Mouse (Mus musculus) right cerebral cortex, postnatal 36 days (tissue): ENCODE measurements around the gene Bloc1s3.
A peak's percentile ranks its signal among the peaks of the same experiment; 100 is the strongest.

Experiments used
- DNase-seq, 2 experiments: peaks; one replicate each; pipeline ENCODE4 v3.0.0; 2022; ENCODE audit warnings: low spot score in 2 of 2, mixed read lengths in 1 of 2

Bloc1s3 gene

DNA sequence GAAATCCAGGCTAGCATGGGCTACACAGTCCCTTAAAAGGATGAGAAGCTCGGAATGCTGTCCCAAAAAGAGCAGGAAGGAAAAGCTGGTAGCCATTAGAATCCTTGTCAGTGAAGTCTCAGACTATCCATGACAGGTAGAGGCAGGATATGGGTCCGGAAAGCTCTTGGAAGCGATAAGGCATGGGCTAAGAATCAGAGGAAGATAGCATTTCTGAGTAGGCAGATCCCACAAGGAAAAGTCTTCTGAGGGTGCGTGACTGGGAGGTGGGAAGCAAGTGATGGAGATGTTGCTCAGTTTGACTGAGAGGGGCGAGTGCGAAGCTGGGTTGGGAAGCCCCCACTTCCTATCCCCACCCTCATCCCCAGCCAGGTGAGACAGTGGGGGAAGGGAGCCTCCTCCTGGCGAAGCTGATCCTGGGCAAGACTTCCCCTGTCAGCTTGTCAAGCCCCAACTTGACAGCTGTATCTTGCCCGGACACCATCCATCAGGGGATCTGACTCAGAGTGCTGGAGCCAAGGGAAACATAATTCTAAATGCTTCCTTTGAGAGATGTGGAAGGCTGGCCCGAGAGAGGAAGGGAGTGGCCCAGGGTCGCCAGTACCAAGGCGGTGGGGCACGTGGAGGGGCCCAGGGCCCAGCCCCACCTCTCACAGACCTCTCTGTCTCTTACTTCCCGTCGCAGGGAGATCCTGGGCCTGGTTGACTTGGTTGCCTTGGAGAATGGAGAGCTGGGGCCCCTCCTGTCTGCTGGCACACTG, 30.4 kb downstream of the Bloc1s3 start:
- no peak for DNase-seq

DNA sequence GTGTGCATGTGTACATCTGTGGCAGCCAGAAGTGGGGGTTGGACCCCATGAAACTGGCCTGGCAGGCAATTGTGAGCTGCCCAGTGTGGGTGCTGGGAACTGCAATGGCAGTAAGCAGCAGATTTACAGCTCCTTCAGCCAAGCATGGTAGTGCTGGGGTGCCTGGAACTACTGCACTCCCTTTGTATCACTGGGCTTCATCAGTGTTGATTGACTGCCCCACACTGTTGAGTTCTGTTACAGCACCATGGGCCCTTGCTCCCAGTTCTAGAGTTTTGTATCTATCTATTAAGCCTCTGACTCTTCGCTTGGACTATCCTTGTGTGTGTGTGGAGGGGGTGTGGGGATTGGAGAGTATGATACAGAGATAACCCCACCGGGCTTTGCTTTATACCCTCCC, 31.1 kb downstream of the Bloc1s3 start:
- DNase-seq: no peak

DNA sequence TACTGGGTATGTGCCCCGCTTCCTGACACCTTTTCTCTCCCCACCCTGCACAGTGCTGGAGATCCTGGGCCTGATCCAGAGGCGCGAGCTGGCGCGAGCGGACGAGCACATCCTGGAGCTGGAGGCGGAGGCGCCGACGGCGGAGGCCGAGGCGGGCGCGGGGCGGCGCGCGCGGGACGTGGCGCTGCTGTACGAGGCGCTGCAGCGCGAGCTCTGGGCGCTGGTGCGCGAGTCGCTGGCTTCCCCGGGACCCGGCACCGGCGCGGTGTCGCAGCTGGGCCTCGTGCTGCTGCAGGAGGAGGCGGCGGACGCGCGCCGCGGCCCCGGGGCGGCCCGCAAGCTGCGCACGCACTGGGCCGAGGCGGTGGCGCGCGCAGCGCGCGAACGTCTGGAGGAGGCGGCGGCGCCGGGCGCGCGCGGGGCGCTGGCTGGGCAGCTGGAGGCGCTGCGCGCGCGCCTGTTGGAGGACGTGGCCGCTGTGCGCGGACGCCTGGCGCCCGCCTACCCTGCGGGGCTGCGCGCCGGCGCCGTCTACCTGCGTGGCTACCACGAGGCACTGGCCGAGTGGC, 34.2 kb downstream of the Bloc1s3 start:
- DNase-seq: peak; percentile 72 to 75

DNA sequence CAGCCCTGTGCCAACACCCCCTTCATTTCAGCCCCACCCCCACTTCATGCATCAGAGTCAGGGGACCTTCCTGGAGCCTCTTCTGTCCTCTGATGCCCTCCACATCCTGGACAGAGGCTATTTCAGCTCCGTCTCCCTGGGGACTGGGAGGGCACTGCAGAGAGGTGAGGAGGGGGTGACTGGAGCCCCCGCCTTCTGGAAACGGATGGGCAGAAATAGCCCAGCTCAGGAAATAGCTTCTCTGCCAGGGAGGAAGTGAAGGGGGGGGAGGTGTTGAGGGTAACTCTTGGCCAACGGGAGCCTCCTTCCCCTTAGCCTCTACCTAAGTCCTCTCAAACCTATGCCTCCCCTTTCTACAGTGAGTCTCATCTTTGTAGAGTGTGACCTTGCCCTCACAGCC, 35.8 kb downstream of the Bloc1s3 start:
- no peak for DNase-seq

DNA sequence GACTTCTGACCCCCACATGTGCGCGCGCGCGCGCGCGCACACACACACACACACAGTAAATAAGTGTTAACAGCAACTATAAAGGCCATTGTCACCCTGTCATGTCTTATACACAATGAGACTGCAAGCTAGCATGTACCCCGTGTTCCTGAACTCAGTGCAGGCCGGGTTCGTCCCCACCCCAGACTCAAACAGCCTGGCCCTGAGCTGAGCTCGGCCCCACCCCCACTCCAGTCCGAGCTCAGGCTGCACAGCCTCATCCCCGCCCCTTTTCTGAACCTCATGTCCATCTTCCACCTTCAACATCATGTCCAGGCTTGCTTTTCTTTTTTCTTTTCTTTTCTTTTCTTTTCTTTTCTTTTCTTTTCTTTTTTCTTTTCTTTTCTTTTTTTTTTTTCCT, 37.9 kb downstream of the Bloc1s3 start:
- DNase-seq: no peak

DNA sequence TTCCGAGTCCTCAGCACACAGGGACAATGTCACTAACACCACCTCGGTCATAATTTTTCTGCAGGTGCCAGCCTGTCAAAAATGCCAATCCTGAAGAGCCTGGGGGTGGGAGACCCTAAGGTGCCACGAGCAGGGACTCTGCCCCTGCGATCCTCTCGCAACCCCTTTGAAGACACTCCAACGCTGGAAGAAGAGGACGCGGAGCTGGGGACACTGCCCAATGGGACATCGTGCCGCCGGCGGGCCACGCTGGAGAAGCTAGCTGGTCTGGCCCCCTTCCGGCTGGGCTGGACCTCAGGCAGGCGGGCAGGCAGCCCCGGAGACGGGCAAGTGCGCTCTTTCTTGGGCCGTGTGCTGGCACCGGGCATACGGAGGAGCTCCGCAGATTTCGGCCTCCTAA, 38.8 kb downstream of the Bloc1s3 start:
- DNase-seq: no peak

DNA sequence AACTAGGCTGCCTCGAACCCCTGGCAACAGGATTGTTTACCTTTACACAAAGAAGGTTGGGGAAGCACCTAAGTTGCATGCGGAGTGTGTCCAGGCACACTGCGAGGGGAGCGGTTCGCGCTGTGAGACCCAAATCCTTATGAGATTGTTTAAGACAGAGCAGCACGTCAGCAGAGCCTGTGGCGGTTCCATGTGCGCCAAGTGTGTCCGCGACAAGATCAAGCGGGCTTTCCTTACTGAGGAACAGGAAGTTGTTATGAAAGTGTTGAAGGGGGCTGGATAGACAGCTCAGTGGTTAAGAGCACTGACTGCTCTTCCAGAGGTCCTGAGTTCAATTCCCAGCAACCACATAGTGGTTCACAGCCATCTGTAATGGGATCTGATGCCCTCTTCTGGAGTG, 39.9 kb downstream of the Bloc1s3 start:
- no peak for DNase-seq

DNA sequence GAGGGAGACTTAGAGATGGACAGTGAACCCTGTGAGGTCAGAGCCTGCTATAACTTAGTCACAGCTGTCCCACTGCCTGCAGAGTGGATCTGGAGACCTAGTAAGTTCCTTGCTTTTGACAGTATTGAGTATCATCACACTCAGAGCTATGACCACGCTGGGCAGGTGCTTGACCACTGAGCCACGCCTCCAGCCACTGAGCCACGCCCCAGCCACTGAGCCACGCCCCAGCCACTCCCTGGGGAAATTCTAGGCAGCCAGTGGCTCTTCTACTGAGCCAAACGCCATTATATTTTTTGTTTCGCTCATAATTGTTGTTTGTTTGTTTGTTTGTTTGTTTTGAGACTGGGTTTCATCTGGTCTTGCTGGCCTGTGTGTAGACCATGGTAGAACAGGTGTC, 40.5 kb downstream of the Bloc1s3 start:
- DNase-seq: no peak

DNA sequence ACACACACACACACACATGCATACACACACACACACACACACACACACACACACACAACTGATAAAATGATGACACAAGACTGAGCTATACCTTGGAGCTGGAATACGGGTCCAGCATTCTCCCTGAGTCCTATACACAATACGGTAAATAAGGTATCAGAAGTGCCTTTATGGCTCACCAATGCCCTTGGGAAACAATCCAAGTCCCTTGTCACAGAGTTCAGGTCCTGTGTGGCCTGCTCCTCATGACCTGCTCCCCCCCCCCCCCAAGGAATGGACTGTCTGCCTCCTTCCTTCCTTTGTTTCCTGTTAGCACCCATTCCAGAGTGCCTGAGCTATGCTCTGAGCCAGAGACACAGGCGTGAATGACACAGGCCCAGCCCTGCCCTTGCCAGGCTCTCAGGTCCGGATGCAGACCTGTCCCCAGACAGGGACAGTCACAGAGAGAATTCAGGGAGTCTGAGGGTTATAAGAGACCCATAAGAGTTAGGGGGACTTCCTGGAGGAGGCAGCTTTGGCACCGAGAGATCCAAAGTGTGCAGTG, 41.5 kb downstream of the Bloc1s3 start:
- no peak for DNase-seq

DNA sequence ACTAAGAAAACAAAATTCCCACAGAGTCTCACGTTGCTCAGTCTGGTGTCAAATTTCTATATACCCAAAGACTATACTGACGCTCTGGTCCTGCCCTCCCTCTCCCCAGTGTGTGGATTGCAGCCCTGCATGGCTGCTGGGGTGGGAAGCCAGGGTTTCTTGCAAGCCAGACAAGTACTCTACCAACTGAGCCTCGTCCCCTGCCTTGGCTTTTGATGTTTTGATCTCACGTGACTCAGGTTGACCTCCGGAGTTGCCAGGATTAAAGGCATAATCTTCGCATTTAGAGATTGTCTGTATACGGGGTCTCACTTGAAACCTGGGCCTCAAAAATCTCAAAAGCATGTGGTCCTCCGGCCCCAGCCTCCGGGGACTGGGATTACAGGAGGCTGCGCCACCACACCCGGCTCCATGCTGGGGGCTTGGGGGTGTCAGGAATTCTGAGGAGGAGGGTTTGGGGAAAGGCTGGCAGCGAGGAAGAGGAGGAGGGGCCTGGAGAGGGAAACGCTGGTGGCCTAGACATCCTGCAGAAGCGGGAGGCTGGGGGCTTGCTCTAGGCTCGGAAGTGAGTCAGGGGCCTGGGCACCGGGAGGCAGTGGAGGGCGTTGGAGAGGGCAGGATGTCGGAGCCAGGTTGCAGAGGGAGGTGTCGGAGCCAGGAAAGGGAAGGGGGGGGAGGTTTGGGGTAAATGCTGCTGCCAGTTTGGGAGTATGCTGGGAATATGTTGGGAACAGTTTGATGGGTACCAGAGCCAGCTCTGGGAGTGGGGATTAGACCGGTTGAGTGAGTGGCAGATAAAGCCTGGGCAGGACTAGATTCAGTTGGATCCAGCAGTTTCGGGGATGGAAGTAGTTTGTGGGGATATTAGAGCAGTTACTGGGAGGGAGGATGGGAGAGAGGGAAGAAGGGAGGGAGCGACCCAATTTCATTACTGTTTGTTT, 43.5 kb downstream of the Bloc1s3 start:
- DNase-seq: no peak

DNA sequence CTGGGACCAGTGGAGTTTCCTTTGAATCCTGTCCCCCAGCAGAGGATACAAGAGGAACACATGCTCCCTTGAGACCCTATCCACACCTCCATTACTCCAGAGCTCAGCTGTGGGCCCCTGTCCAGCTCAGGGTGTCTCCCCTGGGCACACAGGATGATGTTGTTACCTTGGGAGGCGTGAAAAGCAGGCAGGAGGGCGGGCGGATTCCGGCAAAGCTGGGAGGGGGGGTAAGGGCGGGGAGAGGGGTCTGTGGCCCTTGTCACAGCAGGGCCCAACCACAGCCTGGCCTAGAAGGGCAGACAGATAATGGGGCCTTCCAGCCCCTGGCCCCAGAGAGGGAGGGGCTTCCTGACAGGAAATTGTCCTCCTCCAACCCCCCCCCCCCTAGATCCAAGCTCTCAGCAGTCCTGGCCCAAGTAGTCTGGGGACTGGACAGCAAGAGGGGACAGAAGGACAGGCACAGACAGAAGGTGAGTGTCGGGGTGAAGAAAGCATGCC, 45.2 kb downstream of the Bloc1s3 start, which contains the start of gene Exoc3l2:
TSS of gene Exoc3l2 (plus strand) at position 448 of the 498 bp plus-strand sequence.
- no peak for DNase-seq

DNA sequence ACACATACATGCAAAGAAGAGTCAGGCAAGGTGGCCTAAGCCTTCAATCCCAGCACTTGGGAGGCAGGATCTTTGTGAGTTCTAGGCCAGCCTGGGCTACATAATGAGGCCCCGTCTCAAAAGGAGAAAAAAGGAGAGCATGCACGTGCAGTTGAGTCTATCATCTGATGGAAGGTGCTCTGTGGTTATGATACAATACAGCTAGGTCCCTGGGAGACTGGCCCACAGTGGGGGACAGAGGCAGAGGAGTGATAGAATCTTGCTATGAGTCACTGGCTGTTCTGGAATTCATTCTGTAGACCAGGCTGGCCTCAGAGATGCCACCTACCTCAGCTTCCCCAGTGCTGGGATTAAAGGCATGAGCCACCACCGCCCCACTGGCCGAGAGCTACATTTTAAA, 45.7 kb downstream of the Bloc1s3 start:
- no peak for DNase-seq

DNA sequence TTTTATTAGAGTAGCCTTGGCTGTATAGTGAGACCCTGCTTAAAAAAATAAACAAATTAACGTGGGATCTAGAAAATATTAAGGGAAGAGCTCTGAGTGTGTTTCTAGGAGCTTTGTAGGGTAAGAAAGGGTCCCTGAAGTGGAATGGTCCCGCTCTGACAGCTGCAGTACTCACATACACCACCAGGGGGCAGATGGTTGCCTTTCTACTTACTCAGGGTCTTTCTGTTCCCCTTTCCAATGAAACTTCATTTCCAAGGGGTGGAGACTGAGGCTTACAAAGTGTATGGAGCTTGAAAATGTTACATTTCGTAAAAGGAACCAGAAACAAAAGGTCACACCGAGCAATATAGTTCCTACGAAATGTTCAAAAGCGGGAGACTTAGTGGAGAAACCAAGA, 46.7 kb downstream of the Bloc1s3 start:
- DNase-seq: peak; percentile 44 to 54

DNA sequence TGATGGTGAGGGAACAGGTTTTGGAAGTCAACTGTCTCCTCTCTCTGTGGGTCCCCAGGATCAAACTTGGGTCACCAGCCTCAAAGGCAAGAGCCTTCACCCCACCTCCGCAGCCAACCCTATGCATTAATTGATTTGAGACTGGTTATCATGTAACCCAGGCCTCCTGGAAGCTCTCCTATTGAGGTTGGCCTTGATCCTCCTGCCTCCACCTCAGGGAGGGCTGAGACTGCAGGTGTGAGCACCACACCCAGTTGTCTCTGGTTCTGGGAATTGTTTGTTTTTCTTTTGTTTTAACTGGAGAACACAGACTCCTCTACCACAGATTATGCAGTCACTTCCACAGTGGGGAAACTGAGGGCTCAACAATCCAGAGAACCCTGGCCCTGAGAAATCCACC, 47.7 kb downstream of the Bloc1s3 start:
- no peak for DNase-seq

DNA sequence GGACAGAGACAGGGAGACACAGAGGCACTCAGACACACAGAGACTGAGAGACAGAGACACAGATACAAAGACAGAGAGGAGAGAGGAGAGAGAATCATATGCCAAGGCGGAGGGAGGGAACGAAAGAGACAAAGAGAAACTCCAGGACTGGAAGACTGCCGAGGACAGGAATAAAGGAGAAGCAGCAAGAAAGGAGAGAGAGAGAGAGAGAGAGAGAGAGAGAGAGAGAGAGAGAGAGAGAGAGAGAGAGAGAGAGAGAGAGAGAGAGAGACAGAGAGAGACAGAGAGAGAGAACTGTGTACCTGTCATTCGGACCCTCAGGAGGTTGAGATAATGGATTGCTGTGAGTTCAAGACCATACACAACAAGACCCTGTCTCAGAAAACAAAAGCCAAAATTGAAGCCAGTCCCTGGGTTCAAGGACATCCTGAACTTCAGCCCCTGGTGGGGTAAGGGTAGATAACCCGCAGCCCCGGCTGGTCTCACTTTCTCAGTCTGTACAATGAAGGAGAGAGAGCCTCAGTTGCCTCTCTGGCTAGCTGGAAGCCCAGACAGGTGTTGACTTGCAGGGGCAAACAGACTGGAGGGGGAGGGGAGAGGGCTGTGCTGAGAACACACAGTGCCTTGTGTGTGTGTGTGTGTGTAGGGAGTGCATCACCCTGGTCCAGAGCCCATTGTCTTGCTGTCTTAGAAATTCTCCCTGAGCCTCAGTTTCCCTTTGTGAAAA, 48.9 kb downstream of the Bloc1s3 start:
- DNase-seq: no peak

DNA sequence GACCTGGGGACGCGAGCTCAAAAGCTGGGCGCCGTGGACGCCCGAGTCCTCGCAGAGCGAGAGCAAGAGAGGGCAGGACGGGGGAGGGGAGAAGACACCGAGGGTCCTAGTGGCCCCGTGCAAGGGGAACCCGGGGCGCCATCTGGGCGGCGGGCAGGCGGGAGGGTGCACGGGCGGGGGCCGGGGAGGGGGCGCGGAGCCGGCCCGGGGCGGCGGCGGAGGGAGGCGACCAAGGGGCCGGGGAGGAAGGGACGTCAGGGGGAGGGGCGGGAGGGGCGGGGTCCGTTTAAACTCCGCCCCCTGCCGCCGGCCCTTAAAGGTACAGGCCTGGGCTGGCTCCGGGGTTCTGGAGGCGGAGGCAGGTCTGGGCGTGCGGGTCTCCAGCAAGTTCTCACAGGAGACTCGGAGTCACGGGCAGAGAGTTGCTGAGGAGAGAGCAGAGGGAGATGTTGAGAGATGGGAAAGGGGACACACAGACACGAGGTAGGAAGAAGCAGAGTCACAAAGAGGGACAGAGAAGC, 49.5 kb downstream of the Bloc1s3 start, which contains the start of gene Mark4:
TSS of gene Mark4 (minus strand) at position 231 of the 521 bp plus-strand sequence.
- peak; percentile 58 to 59 for DNase-seq

DNA sequence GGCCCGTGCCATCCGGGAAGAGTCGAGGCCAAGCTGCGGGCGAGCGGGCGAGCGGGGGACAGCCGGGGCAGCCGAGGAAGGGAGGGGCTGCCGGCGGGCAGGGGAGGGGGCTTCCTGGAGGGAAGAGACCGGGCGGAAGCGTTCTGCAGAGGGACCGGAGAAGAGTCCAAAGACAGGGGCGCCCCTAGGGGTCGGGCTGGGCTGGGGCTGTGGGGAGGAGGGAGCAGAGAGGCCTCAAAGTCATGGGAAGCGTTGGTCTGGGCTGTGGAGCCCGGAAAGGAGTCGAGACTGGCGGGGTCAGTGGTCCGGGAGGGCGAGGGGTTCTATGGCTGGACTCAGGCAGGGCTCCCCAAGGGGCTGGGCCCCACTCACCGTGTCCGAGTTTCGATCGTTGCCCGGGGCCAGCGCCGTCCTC, 50.1 kb downstream of the Bloc1s3 start:
- DNase-seq: peak in 1 of 2 experiments; percentile 25

DNA sequence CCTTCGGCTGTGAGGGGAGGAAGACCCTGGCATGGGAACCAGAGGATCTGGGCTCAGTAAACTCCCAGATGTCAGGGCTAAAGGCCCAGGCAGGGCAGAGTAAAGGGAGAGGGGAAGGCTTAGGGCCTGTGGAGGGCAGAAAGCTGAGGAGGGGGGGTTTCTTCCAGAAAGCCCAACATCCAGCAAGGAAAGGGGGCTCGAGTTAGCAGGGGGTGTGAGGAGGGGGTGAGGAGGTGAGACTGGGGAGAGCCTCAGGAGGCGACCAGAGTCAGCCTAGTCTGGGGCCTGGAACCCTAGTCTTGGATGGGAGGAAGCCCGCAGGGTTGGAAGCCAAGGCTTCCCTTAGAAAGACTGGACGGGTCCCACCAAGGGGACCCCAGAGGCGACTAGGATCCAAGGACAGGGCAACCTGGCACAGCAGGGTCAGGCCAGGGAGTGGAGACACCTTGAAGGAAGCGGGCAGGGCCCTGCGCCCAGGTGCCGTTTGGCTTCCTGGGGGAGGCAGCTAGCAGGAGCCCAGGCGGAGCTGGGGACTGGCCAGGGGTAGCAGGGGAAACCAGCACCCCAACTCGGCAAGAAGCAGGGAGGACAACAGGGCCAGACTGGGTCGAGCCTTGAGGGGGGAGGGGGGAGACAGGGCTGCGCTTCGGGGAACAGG, 50.6 kb downstream of the Bloc1s3 start:
- no peak for DNase-seq

DNA sequence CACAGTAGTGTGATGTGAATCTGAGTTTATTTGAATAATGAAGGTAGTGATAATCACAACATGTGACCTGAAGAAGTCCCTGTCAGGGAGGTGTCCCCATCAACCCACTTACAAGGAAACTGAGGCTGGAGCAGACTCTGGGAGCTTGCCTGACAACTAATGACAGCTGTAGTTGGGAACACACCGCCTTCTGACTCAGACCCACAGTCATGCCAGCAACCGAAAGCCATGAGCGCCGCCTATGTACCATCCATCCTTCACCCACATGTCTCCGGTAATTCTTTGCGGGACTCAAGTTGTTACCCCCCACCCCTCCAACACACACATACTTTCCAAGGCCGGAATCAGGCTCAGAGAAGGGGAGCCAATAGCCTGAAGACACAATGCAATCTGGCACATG, 51.5 kb downstream of the Bloc1s3 start:
- peak; percentile 26 to 29 for DNase-seq

DNA sequence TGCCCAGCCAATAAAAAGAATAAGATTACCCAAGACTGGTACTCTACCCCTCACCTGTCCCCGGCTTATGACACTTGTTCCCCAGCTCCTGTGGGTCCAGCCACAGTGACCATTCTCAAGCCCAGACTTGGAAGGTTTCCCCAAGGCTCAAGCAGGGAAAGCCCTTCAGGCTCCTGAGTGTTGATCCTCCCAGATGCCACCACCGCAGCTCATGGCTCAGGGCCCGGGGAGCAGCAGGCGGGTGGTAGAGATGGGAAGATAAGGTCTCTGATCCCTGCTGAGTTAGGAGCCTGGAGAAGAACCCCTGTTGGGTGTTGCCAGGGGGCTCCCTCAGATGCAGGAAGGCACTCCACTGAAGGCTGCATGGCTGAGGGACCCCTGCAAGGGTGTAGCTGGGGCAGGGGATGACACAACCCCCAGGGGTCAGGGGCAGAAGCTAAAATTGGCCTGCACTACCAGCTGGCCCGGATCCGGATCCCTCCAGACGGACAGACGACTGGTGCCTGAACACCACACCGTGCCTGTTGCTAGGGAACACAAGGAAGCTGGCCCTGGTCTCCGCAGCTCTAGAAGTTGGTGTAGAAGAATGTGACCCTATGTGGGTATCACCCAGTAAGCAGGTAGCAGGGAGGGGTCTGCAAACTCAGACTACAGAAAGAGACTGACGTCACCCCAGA, 52.2 kb downstream of the Bloc1s3 start:
- DNase-seq: no peak
